Mouse (Mus musculus) lung, postnatal 14 days (tissue): ENCODE measurements around the gene Ly86.

ENCODE experiments used
- DNase-seq: peaks from one replicate; pipeline ENCODE4 v3.0.0; 2021

Gene Ly86

GRCm38 (mm10) chr13:37354432-37354831, 9.4 kb downstream of the Ly86 start:
- no peak for DNase-seq

- DNase-seq: no peak
Measured at GRCm38 (mm10) chr13:37355642-37356331, 10.8 kb downstream of the Ly86 start.

- no peak for DNase-seq
Measured at GRCm38 (mm10) chr13:37356549-37356948, 11.5 kb downstream of the Ly86 start.

- no peak for DNase-seq
Measured at GRCm38 (mm10) chr13:37358112-37358511, 13.1 kb downstream of the Ly86 start.

GRCm38 (mm10) chr13:37361249-37361648, 16.2 kb downstream of the Ly86 start:
- DNase-seq: no peak

- DNase-seq: no peak
Measured at GRCm38 (mm10) chr13:37364351-37364750, 19.3 kb downstream of the Ly86 start.

- peak; percentile 23 for DNase-seq
Measured at GRCm38 (mm10) chr13:37376411-37376810, 31.4 kb downstream of the Ly86 start.

GRCm38 (mm10) chr13:37388222-37389202, 43.5 kb downstream of the Ly86 start:
- peak; percentile 33 for DNase-seq

GRCm38 (mm10) chr13:37389296-37389695, 44.3 kb downstream of the Ly86 start:
- DNase-seq: no peak

- DNase-seq: no peak
Measured at GRCm38 (mm10) chr13:37398791-37399190, 53.8 kb downstream of the Ly86 start.

- no peak for DNase-seq
Measured at GRCm38 (mm10) chr13:37399340-37399739, 54.3 kb downstream of the Ly86 start.

- DNase-seq: no peak
Measured at GRCm38 (mm10) chr13:37402421-37402820, 57.4 kb downstream of the Ly86 start.

- no peak for DNase-seq
Measured at GRCm38 (mm10) chr13:37403708-37404107, 58.7 kb downstream of the Ly86 start.

GRCm38 (mm10) chr13:37415696-37416095, 70.7 kb downstream of the Ly86 start:
- DNase-seq: no peak

GRCm38 (mm10) chr13:37423416-37423815, 78.4 kb downstream of the Ly86 start:
- no peak for DNase-seq

- DNase-seq: no peak
Measured at GRCm38 (mm10) chr13:37424904-37425303, 79.9 kb downstream of the Ly86 start.

GRCm38 (mm10) chr13:37425406-37425805, 80.4 kb downstream of the Ly86 start:
- no peak for DNase-seq

GRCm38 (mm10) chr13:37426578-37427336, 81.7 kb downstream of the Ly86 start:
- DNase-seq: no peak

GRCm38 (mm10) chr13:37428496-37428895, 83.5 kb downstream of the Ly86 start:
- no peak for DNase-seq

- no peak for DNase-seq
Measured at GRCm38 (mm10) chr13:37429661-37430271, 84.8 kb downstream of the Ly86 start.

GRCm38 (mm10) chr13:37431707-37432106, 86.7 kb downstream of the Ly86 start:
- DNase-seq: no peak

GRCm38 (mm10) chr13:37432653-37433052, 87.6 kb downstream of the Ly86 start:
- DNase-seq: no peak

- no peak for DNase-seq
Measured at GRCm38 (mm10) chr13:37433142-37433541, 88.1 kb downstream of the Ly86 start.
